Mouse (Mus musculus): ENCODE results near the gene 4930558C23Rik. TPM values are rescaled to one million over a fixed set of nuclear protein-coding genes. Genes with fewer than 3 reads are reported as not detected.
A peak's percentile ranks its signal among the peaks of the same experiment; 100 is the strongest.
"Not testable (repeated sequence)": the region's sequence is repeated elsewhere in the genome, so short reads cannot be mapped to it uniquely, and the experiment has no call there.

The 4930558C23Rik gene
- total RNA-seq, 2 experiments from 2014 or later, result not detected

DNA sequence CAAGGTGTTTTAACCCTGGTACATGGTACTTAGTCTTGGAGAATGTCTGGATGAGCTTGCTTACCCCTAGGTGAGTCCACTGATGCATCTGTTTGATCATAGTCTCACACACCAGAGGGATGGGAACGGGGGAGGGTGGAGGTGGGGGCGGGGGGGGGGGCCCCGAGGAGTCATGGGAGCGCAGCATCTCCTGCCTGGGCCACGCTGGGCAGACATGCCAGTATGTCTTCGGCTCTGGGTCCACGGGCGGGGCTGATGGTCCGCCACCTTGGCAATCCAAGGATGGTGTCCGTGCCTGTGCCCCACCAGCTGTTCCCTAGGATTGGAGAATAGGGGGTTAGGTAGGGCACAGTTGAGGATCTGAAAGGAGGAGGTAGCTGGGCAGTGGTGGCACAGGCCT lies 29.4 kb downstream of the 4930558C23Rik start:
- DNase-seq (ENCODE audit: low spot score in 2 of 2), result no peak

DNA sequence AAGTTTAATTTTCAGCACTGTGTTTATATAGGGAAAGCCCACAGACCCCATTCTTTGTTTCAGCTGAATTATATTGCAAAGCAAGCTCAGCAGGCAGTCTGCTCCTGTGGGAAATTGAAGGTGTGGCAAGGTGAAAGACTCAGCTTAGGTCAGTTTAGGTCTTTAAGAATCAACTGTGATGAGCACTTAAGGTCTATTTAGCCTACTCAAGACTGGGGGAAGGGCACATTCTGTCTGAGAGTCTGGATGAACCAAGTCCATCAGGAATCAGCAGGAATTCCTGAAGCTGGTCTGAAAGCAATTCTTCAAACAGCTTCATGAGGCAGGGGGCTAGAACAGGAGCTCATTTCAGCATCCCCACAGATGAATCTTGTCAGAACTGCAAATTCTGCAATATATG lies 32.5 kb downstream of the 4930558C23Rik start:
- no peak for DNase-seq (ENCODE audit: low spot score in 2 of 2)

DNA sequence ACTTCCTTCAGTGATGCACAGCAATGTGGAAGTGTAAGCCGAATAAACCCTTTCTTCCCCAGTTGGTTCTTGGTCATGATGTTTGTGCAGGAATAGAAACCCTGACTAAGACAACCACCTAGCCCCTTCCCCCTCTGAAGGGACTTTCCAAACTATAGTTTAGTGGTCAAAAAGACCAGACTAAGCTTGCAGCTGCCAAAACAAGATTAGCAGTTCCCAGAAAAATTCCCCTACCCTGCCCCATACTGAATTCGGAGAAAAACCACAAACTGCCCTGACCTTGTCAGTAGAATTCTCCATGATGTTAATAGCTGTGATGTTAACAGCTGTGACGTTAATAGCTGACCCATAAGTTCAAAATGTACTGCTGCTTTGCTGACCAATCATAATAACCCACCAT lies 42.4 kb downstream of the 4930558C23Rik start:
- not testable (repeated sequence) for DNase-seq (ENCODE audit: low spot score in 2 of 2)

DNA sequence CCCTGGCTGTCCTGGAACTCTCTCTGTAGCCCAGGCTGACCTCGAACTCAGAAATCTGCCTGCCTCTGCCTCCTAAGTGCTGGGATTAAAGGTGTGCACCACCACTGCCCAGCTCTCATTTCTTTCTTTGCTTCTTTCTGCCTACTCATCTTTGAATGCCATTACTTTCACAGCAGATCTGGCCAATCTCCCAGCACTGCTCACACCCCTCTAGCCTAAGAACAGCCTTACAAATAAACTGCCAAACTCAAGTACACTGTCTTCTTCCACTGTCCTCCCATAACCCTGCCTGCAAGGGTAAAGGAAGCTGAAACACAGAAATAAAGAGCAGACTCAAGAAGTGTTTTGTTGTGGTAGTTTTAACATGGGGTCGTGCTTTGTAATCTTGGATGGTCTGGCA lies 44.9 kb downstream of the 4930558C23Rik start:
- no peak for DNase-seq (ENCODE audit: low spot score in 2 of 2)

DNA sequence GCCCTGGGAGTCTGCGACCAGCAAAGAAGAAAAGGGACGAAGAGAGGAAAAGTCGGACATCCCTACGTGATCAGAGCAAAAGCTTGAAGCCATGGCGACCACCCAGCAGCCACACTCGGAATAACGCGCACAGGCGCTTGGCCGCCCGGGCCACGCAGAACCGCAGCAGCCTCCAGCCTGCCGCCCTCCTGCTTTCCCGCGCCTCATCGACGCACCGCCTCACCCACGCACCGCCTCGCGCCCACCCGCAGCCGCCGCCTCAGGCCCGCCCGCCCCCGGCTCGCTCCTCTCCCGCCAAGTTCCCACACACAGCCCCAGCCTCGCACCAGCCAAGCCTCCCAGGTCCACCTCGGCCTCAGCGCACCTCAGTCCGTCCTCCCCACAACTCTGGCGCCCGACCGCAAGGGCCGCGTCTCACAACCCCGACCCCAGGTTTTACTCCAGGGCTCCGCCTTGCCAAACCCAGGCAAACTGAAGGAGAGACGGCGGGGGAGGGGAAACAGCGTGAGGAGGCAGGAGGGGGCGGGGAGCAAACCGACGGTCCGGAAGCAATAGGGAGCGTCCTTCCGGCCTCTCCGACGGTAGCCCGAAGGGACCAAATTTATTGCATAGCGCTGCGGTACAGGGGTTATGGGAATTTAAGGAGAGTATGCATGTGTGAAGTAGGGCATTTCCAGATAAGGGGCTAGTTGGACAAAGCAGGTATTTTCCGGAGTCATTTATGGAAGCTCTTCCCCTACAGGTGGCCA lies 45.8 kb downstream of the 4930558C23Rik start, which contains the start of gene Setdb1:
TSS of gene Setdb1 (minus strand) at position 502 of the 749 bp plus-strand sequence.
- DNase-seq (ENCODE audit: low spot score in 2 of 2), result peak; percentile 90 to 96

DNA sequence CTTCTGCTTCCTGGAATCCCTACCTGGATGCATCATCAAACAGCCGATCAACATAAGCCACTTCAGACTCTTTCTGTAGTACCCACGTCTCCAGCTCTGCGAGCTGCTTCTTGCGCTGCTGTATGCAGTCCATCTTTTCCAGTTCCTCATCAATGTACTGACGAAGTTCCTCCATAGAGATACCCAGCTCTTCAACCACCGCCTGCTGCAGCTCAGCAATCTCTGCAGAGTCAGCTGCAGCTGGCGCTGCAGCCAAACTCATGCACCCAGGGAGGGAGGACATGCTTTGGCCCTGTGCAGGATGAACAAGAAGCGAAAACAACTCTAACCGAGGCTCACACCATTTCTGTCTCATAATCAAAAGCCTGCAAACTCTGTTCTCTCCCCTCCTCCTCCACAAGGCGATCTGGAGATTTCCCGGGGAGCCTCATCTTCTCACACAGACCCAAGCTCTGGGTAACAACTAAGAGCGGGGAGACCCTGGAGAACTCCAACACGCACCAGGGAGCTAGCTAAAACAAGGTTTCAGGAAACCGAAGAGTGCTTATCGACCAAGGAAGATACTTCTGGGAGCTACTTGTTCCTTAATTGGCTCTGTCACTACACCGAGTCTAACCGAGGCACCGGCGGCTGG lies 46.6 kb downstream of the 4930558C23Rik start:
- not testable (repeated sequence) for DNase-seq (ENCODE audit: low spot score in 2 of 2)

DNA sequence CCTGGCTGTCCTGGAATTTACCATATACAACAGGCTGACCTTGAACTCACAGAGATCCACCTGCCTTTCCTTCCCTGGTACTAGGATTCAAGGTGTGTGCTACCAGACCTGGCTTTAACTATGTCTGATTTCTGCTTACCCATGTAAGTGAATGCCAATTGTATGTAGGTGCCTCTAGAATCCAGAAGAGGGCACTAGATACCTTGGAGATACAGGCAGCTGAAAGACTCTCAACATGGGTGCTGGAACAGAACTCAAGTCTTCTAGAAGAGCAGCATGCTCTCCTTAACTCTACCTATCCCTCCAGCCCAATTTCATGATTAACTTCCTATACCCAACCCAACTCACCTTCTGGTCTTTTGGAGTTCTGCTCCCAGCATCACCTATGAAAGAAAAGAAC lies 53.1 kb downstream of the 4930558C23Rik start:
- peak in 1 of 2 experiments; percentile 26 for DNase-seq (ENCODE audit: low spot score in 2 of 2)

DNA sequence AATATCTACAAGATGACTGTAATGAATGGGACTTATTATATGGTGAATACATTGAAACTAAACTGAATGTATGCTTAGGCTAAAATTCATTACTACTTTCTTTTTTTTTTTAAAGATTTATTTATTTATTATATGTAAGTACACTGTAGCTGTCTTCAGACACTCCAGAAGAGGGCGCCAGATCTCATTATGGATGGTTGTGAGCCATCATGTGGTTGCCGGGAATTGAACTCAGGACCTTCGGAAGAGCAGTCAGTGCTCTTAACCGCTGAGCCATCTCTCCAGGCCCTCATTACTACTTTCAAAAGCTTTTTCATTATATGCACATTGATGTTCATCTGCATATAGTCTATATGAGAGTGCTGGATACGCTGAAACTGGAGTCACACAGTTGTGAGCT lies 54.3 kb downstream of the 4930558C23Rik start:
- not testable (repeated sequence) for DNase-seq (ENCODE audit: low spot score in 2 of 2)

DNA sequence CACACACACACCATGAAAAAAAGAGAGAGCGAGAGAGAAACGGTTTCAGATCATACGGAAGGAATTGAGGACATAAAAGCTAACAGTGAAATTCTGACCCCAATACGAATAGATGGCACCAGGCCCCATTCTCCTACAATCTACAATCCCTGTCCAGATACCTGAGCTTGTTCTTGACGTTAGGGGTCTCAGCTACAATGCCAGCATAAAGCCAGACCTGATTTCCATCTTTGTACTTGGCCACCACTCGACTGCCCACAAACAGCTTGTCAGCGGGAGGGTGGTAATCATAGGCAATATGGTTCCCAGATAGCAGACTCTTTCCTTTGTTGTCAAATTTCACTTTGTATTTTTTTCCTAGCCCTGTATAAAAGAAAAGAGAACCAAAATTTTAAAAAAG lies 56.2 kb downstream of the 4930558C23Rik start:
- DNase-seq (ENCODE audit: low spot score in 2 of 2), result no peak

DNA sequence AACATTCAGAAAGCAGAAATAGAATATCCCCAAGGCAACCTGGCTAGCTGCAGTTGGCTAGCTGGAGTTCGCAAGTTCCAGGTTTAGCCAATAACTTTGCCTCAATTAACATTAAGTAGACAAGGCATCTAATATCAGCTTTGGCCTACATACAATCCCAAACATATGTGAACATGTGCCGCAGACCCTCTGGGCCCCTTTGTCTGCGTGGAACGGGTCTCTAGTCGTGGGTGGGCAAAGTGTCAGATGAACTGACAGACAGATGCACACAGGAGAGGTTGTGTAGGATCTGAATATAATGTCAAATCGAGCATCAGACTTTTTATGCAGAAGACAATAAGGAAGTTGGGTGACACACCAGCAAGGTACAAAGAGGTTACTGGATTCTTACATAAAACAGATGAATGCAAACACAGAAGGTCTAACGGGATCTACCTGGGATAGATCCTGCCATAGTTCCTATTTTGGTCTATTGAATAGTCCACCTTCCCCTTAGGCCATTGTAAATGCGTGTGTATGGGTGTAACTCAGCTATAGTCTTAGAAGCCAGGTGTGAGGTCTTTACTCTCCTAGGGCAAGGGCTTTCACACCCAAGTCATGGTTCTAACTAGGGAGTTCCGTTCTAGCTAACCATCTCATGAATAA lies 59.2 kb downstream of the 4930558C23Rik start:
- DNase-seq (ENCODE audit: low spot score in 2 of 2), result not testable (repeated sequence)

DNA sequence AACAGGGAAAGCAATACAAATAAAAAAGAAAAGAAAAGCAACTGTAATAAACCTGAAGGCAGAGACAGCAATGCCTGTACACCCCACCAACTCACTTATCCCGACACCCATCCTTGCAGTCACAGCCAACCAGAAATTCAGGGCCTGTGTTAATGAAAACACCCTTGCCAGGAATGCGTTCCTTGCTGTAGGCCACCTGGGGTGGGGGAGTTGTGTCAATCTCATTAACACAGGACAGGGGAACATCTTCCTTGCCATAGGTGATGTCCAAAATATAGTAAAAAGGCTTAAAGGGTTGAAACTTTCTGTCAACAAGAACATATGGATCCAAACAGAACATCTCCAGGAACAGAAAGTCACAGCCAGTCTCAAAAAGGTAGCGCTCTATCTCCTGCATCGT lies 64.4 kb downstream of the 4930558C23Rik start:
- DNase-seq (ENCODE audit: low spot score in 2 of 2), result no peak

DNA sequence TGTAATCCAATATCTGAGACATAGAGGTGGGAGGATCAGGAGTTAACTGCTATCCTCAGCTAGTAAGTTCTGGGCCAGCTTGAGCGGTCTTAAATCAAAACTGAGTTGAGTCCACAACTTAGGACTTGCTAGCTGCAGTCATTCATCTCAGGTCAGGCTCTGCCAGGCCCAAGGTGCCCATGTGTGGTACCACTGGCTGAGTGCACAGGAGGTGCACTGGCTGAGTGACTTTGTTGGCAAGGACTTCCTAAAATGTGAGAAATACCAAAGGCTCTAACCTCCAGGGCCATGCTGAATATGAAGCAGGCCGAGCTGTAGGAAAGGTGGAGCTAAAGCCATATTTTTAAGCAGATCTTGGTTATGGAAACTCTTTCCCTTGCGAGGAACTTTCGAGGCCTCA lies 65.3 kb downstream of the 4930558C23Rik start:
- DNase-seq (ENCODE audit: low spot score in 2 of 2), result no peak

Other genes with a start within 250 kb of the 4930558C23Rik start
- 10 to 100 TPM; 48.6 to 52.6 TPM for gene Sema6c, start 242.4 kb downstream of the 4930558C23Rik start, total RNA-seq (2021)
- gene Gabpb2, start 184.9 kb downstream of the 4930558C23Rik start, total RNA-seq (2021), result 10 to 100 TPM; 10.5 to 11.8 TPM
- 10 to 100 TPM; 85.9 to 87.3 TPM for gene Cdc42se1, start 174.1 kb downstream of the 4930558C23Rik start, total RNA-seq (2021)
- gene Mllt11, start 170.7 kb downstream of the 4930558C23Rik start, total RNA-seq (2021), result 100 to 1,000 TPM; 496 to 516 TPM
- not detected for gene Gm128, start 161.2 kb downstream of the 4930558C23Rik start, total RNA-seq (2021)
- under 1 TPM in 1 of 2 experiments, not detected in 1; 0.46 TPM for gene Bnipl, start 151.6 kb downstream of the 4930558C23Rik start, total RNA-seq (2021)
- gene Mindy1, start 121.5 kb downstream of the 4930558C23Rik start, total RNA-seq (2021), result 10 to 100 TPM; 26.2 to 28.5 TPM
- 10 to 100 TPM; 26.8 to 26.9 TPM for gene Prune1, start 120.8 kb downstream of the 4930558C23Rik start, total RNA-seq (2021)
- under 1 TPM; 0.51 to 0.95 TPM for gene Anxa9, start 95.7 kb downstream of the 4930558C23Rik start, total RNA-seq (2021)
- gene Cers2, start 88.0 kb downstream of the 4930558C23Rik start, total RNA-seq (2021), result 10 to 100 TPM; 60.8 to 62.0 TPM
- gene Setdb1, start 45.6 kb downstream of the 4930558C23Rik start, total RNA-seq (2021), result 10 to 100 TPM; 40.7 to 40.8 TPM
- gene Arnt, start 31.5 kb upstream of the 4930558C23Rik start, total RNA-seq (2021), result 10 to 100 TPM; 35.7 to 36.9 TPM
- 1 to 10 TPM; 7.1 to 8.0 TPM for gene Ctsk, start 96.4 kb upstream of the 4930558C23Rik start, total RNA-seq (2021)
- gene Ctss, start 123.9 kb upstream of the 4930558C23Rik start, total RNA-seq (2021), result 10 to 100 TPM; 32.3 to 35.9 TPM
- gene Hormad1, start 156.8 kb upstream of the 4930558C23Rik start, total RNA-seq (2021), result not detected
- gene Golph3l, start 186.1 kb upstream of the 4930558C23Rik start, total RNA-seq (2021), result 10 to 100 TPM; 20.6 to 22.2 TPM
- 100 to 1,000 TPM; 288 to 297 TPM for gene Ensa, start 222.2 kb upstream of the 4930558C23Rik start, total RNA-seq (2021)

Measured in layer of hippocampus, postnatal 14 days (tissue).